Mouse (Mus musculus): ENCODE measurements around the gene Gm21119.
"Not testable (repeated sequence)": the region's sequence is repeated elsewhere in the genome, so short reads cannot be mapped to it uniquely, and the experiment has no call there.

The Gm21119 gene

DNA sequence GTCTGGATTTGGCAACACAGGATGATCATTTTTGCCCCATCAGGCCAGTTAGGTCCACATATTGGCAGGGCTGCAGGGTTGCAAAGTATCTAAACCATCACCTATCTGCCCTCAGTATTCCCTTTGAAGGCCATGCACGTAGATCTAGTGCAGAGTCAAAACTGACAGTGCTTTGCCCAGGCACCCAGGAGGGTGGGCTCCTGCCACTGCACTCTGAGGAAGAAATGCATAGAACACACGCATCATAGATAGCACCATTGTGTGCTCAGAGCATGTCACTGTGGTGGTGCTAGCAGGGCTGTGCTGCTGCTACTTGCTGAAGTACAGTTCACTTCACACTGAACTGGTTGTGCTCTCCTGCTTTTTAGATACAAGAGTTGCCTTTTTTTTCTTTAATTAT, at the start of gene Gm21119:
Gene Gm21119 (plus strand): TSS at position 301 of the 400 bp plus-strand sequence.
- not testable (repeated sequence) for DNase-seq (ENCODE audit: low spot score in 2 of 2)

DNA sequence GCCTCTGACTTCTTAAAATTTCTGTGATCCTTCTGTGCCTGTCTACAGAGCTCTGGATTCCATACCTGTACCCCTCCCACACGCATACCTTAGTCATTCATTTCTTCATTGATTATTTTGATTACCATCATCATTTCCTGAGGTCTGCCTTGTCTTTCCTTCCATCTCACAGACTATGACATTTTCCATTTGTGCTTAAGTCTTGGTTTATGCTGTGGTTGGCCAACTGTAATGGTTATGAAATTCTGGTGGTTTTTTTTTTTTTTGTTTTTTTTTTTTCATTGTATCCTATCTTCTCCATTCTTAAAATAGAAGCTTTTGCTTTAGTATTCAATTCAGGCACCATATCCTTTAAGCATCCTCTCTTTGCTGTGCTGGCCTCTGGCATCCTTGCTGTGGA, 48.0 kb upstream of the Gm21119 start:
- not testable (repeated sequence) for DNase-seq (ENCODE audit: low spot score in 2 of 2)

DNA sequence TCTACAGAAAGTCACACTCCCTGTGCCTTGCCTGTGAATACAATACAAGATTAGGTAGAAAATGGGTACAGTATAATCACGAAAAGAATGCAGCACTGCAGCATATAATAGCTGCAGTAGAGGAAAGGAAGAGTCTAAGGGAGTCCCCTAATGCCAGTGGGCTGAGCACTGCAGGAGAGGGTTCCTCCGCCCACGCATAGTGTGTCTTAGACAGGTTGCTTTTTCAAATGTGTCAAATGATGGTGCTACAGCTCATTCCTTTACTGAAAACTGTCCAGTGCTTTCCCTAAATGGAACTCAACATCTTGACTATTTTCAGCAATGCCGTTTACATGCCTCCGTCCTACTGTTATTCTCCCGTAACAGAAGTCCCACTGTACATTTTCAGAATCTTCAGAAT, 33.6 kb upstream of the Gm21119 start:
- DNase-seq (ENCODE audit: low spot score in 2 of 2) = peak; percentile 34 to 67

DNA sequence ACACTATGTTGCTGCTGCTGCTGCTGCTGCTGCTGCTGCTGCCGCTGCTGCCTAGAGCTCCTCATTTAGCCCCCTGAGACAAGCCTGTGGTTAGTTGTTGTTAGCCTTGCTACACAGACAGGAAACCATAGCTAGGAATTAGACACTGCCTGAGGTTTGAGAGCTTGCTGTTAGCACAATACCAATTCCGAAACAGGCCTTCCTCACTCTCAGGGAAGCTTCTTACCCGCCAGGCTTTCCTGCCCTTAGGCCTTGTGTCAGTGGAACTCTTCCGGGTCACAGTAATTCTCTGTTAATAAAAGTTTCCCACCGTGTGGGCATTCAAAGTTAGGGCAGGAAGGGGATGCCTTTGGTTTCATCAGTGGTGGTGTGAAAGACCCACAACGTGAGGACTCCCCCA, 31.9 kb upstream of the Gm21119 start:
- DNase-seq (ENCODE audit: low spot score in 2 of 2) = not testable (repeated sequence)

DNA sequence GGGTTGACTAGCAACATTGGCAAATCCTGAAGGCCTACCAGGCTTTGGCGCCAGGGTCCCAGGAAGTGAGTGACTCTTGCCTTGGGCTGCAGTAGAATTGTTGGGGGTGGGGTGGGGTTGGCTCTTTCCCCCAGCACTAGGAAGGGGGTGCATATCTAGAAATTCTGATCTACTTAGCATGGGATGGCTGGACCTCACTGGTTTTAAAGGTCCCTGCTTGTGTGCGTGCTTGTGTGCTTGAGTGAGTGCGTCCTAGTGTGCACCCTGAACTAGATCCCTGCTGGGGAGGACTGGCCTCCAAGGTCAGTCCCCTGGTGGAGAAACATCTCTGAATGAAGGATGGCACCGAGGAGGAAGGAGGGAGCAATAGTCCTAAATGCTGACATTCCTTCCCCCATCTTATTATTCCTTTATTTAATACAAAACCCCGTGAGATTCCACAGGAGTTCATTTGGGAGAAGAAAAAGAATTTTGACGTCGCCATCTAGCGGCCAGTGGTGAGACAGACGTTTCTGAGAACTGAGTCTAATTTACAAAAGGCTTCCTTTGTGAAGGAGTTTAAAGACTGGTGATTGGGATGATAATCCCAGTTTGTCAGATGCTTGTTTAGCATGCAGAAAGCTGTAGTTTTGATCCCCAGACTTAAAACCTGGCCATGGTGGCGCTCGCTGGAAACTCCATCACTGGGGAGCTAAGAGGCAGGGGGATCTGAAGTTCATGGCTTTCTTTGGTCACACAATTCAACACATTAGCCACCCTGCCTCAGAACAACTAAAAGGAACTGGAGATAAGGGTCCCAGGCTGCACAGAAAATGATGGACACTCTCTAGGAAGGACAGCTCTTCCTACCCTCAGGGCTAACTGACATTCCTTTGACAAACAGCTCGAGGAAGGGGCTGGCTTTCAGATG, 26.2 kb upstream of the Gm21119 start:
- DNase-seq (ENCODE audit: low spot score in 2 of 2) = not testable (repeated sequence)

DNA sequence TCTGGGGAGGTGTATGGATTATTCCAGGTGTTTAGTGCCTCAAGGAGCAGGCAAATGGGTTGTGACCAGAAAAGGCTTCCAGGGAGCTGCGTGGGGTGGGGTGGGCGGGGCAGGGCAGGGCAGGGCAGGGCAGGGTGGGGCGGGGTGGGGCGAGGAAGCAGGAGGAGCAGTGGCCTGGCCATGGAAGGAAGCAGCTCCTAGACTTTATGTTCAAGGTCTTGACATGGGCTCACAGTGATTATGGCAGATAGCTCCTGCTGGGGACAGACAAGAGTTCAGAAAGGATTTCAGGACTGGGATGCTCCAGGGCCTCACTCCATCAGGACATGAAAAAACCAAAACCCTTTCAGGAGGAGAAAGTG, 25.6 kb upstream of the Gm21119 start:
- DNase-seq (ENCODE audit: low spot score in 2 of 2) = peak; percentile 24 to 47

DNA sequence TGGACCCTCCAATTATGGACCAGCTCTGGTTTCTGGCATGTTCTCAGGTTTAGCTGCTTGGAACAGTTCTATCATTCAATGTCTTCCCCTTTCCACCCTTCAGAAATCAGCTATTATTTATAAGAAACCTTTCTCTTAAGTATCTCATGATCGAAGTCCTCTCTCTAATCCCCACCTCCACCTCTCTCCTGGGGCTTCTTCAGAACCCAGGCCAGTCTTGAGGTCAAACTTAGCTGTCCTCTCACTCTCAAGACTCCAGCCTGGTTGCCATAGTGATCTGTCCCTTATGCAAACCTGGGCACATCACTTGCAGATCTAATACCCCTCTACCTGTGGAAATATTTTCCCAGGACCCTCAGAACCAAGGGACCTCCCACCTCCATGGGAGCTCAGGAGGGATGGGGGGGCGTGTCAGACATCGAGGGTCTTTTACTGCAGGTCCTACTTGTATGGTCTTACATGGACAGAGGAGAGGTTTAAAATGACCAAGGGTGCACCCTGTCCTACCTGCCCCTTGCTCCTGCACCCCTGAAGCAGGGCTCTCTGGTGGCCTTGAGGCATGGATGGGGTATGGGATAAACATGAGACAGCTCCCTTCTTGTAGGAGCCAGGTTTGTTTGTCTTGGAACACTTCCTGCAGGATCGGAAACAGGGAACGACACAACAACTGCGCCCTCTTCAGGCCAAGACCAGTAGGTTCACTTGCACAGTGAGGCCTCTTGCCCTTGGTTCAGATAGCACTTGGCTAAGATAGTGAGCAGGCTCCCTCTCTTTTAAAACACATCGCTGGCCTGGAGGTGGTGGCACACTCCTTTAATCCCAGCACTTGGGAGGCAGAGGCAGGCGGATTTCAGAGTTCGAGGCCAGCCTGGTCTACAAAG, 24.4 kb upstream of the Gm21119 start:
- DNase-seq (ENCODE audit: low spot score in 2 of 2) = peak; percentile 22 to 31

DNA sequence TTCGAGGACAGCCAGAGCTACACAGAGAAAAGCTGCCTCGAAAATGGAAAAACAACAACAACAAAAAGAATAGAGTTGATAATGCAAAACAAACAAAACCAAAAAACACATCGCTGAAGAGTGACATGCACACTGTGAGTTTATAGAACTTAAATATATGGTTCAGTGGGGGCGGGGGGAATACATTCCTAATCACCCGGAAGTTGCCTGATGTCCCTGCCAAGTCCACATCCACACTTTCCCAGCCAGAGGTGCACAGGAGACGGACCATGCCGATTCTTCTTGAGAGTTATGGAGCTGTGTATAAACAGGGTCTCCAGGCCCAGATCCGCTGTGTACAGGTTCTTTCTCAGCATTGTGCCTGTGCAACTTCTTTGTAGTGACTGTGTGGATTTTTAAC, 23.7 kb upstream of the Gm21119 start:
- DNase-seq (ENCODE audit: low spot score in 2 of 2) = not testable (repeated sequence)

DNA sequence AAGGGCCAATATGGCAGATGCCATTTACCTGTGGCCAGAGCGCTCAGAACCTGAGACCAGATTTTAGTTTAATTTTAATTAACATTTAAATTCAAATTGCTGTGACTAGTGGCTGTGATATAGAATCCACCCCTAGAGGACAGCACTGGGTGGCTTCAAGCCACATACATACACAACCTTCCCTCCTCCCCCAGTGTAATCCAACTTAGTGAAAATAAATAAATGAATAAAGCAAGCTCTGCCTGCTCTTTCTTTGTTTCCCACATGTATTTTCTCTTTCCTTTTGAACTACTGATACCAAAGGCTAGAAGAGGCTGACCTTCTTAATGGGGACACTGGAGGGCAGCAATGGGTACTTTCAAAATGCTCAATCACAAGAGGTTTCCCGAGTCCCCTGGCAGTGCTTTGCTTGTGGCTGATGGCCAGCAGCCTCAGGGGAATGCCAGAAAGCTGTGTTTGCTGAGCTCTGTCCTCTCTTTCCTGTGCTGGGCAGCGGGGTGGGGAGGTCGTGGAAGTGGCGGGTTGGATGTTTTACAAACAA, 21.9 kb upstream of the Gm21119 start:
- not testable (repeated sequence) for DNase-seq (ENCODE audit: low spot score in 2 of 2)

DNA sequence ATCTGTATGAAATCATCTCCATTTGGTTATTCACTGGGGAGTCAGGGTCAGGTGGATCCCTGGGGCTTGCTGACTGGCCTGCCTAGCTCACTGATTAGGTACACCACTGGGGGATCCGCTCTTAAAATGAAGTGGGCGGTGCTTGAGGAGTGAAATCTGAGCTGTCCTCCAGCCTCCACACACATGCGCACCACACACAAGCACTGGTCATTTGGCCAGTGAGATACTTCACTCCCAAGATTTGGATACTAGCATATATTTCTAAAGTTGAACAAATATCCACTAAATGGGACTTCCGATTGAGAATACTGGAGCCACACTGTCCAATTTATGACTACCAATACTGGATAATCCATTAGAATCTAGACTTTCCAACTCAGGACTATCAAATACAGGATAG, 20.9 kb upstream of the Gm21119 start:
- peak; percentile 55 to 72 for DNase-seq (ENCODE audit: low spot score in 2 of 2)

DNA sequence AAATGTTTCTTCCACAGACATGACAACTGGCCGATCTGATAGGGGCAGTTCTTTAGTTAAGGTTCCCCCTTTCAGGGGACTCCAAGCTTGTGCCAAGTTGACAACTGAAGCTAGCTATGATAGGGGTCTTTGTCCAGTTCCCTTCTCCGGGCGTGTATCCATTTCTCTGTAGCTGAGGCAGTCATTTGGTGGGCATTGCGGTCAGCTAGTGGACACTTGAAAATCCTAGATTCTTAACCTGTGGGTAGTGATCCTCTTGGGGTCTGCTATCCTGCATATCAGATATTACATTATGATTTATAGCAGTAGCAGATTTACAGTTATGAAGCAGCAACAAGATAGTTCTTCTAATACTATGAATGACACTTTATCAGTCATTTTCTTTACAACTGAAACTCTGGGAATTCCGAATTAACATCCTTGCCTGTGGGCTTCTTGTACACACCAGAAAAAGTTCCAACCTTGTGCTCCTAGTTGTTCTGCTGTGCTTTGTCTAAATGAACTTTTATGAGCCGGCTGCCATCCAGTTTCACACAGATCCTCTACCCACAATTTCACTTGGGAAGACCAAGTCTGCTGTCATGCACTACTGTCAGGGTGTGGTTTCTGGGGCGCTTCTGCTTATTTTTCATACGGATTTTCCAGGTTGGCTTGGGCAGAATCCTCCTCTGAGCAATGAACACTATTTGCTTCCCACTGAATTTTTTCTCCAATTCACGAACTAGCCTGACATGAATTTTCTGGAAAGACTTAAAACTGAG, 18.5 kb upstream of the Gm21119 start:
- peak; percentile 19 to 23 for DNase-seq (ENCODE audit: low spot score in 2 of 2)

DNA sequence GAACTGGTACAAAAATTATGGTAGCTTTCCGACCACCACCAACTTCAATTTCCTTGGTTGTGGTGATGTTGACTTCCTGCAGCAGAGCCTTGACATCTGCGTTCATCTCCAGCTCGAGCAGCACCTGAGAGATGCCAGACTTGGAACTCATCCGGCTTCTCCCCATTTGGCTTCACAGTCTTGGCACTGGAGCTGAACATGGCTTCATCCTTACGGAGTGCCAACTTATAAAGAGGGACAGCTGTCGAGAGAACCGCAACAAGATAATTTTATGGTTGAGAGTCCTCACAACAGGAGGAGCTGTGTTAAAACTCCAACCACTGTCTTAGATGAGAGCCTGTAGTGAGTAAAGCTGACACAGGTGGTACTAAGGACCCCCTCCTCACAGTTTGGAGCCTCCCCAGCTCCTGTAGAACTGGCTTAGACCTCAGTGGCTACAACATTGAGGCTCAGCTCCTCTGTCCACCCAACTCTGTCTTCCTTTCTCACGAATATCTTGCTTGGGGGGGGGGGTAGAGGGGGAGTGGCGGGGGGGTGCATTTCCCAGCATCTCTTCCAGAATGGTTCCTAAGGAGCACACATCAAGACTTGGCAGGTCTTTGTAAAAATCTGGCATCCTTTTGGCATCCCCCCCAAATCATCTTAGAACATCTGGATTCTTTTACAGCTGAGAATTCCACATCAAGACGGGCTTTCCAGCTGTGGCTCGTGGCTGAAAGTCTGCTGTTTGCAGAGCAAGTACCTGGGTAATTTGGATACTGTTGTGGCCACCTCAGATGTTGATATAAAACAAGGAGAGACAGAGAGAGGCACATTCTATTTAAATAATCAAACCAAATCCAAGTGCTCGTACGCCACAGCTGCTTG, 17.6 kb upstream of the Gm21119 start:
- DNase-seq (ENCODE audit: low spot score in 2 of 2) = peak; percentile 74 to 80

DNA sequence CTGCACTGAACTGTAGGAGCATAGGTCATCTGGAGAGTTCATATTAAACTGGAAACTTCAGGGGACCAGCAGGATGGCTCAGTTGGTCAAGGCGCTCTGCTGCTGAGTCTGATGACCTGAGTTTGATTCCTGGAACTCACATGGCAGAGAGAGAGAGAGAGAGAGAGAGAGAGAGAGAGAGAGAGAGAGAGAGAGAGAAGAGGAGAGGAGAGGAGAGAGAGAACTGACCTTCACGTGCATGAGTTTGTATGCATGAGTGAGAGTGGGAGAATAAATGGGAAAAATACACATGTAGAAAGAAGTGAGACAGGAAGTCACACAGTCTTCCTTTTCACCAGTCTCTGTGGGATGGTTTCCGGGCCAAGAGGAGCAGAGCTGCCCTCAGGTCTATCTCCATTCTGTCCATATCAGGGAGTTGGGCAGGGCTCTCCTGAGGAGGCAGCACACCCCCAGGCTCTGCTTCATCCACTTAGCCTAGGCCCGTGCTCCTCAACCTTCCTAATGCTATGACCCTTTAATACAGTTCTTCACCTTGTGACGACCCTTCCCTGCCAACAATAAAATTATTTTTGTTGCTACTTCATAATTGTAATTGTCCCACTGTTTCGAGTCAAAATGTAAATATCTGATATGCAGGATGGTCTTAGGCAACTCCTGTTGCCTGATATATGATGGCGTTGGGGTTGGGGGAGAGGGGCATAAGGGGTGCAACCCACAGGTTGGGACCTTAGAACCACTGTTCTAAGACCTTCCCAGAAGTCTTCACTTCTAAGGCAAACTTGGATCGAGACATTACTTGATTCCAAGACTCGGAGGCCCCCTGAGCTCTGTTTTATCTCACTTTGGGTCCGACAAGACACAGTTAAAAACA, 16.2 kb upstream of the Gm21119 start:
- DNase-seq (ENCODE audit: low spot score in 2 of 2) = not testable (repeated sequence)

DNA sequence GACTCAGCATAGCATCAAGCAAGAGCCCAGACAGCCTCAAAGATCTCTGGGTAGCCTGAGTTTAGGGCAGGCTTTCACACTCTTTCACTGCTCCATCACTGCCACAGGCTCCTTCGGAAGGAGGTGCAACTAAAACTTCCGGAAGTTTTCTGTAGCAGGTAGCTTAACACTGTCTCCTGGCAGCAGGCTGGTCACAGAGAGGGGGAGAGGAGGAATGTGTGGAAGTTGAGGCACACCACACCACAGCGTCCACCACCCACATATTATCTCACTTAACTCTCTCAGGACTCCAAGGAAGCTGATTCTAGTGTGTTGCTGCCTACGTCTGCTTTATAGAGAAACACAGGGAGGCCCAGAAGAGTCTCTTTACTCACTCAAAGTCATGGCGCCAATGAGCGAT, 15.4 kb upstream of the Gm21119 start:
- not testable (repeated sequence) for DNase-seq (ENCODE audit: low spot score in 2 of 2)

DNA sequence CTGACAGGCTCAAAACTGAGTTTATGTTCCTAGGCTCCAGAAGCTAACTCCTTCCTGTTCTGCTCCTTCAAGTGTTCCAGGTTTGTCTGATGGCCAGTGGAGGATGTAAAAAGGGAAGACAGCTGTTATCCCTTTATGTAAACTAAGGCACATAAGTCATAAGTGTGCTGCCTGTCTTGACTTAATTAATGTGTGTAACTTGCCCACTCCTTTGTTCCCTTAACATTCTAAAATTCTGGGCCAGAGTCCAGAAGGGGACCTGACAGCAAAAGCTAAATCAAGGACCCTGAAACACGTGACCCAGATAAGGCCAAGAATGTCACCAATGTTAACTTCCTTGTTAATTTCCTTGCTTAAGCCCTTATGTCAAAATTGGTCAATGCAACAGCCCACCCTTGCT, 3.9 kb upstream of the Gm21119 start:
- not testable (repeated sequence) for DNase-seq (ENCODE audit: low spot score in 2 of 2)

DNA sequence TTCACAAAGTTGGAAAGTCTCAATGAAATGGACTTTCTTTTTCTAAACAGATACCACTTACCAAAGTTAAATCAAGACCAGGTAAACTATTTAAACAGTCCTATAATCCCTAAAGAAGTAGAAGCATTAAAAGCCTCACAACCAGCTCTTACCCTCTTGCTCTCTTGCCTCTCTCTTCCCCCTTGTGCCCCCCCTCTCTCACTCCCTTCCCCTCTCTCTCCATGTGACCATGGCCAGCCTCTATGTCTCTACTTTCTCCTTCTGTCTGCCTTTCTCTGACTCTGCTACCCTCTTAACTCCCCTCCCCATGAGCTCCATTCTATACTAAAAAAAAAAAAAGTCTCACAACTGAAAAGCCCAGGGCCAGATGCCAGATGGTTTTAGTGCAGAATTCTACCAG, 2.0 kb upstream of the Gm21119 start:
- DNase-seq (ENCODE audit: low spot score in 2 of 2) = not testable (repeated sequence)

DNA sequence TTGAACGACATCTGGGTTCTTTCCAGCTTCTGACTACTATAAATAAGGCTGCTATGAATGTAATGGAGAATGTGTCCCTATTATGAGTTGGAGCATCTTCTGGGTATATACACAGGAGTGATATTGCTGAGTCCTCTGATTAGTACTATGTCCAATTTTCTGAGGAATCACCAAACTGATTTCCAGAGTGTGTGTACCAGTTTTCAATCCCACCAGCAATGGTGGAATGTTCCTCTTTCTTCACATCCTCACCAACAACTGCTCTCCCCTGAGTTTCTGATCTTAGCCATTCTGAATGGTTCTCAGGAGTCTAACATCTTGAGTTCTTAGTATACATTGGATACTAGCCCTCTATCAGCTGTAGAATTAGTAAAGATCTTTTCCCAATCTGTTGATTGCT, 16.0 kb downstream of the Gm21119 start:
- not testable (repeated sequence) for DNase-seq (ENCODE audit: low spot score in 2 of 2)

DNA sequence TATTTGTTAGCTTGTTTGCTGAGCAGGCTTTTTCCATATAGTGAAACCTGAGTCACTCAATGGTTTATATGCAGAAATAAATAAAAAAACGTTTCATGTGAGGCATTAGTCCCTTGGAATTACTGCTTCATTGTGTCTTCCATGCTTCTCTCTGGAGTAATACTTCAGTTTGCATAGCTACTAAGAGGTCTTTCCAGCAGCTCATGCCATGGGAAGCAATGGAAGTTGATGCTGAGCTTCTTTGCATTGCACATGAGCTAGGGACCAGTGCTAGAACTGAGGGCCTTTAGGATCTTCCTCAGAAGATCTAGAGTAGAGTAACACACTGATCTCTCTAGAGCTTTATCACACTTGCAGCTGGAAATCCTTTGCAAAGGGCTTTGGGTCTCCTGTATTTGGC, 23.2 kb downstream of the Gm21119 start:
- peak in 1 of 2 experiments; percentile 8 for DNase-seq (ENCODE audit: low spot score in 2 of 2)

DNA sequence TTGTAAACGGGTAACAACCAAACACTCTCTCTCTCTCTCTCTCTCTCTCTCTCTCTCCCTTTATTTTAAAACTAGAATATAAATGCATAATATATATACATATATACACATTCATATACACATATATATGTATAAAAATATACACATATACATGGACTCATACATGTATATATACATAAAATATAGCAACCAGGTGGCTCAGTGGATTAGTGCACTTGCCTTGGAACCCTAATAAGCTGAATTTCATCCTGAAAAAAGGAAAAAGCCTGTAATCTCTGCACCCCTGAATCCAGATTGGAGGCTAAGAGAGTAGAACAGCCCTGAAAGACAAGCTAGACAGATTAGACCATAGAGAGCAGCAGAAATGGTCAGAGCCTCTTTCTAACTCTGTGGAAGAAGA, 28.8 kb downstream of the Gm21119 start:
- DNase-seq (ENCODE audit: low spot score in 2 of 2) = peak; percentile 10 to 11

DNA sequence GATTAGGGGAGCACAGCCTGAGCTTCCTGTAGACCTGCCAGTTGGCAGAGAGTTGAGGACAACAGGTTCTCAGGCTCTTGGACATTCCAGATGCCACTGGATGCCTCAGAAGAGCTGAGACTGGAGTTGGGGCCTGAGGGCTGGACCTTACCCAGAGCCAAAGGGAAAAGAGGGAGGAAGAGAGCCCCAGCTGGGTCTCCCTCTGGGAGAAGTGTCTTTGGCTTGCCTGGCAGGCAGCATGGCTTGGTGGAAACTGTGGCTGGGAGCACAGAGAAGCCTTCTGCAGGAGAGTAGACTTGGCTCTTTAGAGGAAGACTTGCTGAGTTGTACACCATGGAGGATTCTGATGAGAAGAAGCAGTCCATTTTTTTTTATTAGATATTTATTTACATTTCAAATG, 38.3 kb downstream of the Gm21119 start:
- peak; percentile 13 to 17 for DNase-seq (ENCODE audit: low spot score in 2 of 2)

Data from right cerebral cortex, postnatal 10 days (tissue).